Comparison of ENCODE assay signal across 8 mouse cellular contexts in the genomic region with DNA sequence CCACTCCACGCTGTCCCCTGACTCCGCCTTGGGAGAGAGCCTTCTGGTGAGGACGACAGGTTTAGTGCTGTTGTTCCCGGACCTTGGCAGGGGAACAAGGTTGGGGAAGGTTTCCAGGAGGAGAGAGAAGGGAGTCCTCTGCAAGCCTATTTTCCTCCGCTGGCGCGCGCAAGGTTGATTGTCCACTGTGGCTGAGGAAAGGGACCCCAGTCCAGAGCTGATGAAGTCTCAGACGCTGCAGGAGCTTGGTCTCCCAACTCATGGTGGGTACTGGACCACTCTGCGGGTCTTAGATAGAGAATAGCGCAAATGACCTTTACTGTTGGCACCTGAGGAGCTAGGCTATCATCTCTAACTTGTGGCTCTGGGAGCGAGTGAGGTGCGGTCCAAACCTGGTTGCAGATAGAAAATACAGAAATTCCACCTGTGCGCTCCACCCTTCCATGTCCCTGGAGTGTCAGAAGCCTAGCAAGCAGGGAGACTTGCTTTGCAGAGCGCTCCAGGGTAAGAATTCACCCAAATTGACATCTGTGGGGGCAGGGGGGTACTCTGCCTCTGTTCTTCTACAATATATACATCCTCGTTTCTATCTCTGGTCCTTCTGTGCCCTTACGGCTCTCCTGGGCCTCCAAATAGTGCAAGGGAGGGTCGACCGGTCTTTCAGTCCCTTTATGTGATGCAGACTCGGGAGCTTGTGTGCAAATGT. TPM values are rescaled to one million over a fixed set of nuclear protein-coding genes. Genes with fewer than 3 reads are reported as not detected.
DNase-seq lines count a peak whose midpoint lies in the region; ATAC-seq and TF ChIP-seq lines count a peak whose summit lies in the region.

No protein-coding gene starts in this region.

- peak overlapping the region; percentile 88 for H3K27ac ChIP-seq in heart, adult 2 months
- peak overlapping the region; percentile 46 for H3K27ac ChIP-seq in heart, embryonic 15.5 days
- H3K27ac ChIP-seq in liver, embryonic 13.5 days: no peak overlapping the region
- peak overlapping the region; percentile 44; the same call in 1 of the 2 replicates for H3K27ac ChIP-seq in stomach, embryonic 15.5 days

- peak; percentile 13; the same call in 1 of the 2 replicates for ATAC-seq in heart, embryonic 15.5 days (replicated peaks; ENCODE audit: insufficient number of reproducible peaks, insufficient read depth, low FRiP score, low read depth)
- no peak for ATAC-seq in liver, embryonic 13.5 days (ENCODE audit: low read depth)
- ATAC-seq in stomach, embryonic 15.5 days (ENCODE audit: insufficient read depth, low FRiP score, low read depth): no peak

- H3K79me2 ChIP-seq in heart, adult 2 months (replicated peaks; ENCODE audit: control insufficient read depth, insufficient read depth, low read length): no peaks in the 10 kb centered on the region

- H3K9ac ChIP-seq in heart, adult 2 months (ENCODE audit: low read depth, low read length): peak overlapping the region; percentile 60
- peak overlapping the region; percentile 63 for H3K9ac ChIP-seq in heart, embryonic 15.5 days
- no peak overlapping the region for H3K9ac ChIP-seq in liver, embryonic 13.5 days
- H3K9ac ChIP-seq in stomach, embryonic 15.5 days: peak overlapping the region; percentile 16; the same call in 1 of the 2 replicates

- peak overlapping the region; percentile 60 for H3K4me3 ChIP-seq in heart, adult 2 months
- H3K4me3 ChIP-seq in heart, embryonic 15.5 days: peak overlapping the region; percentile 64
- H3K4me3 ChIP-seq in liver, embryonic 13.5 days (replicated peaks): peak overlapping the region; percentile 44
- H3K4me3 ChIP-seq in stomach, embryonic 15.5 days (replicated peaks): peak overlapping the region; percentile 57

- intact Hi-C loops in heart, adult 2 months (cut with DNase I): loop anchor here (5.0 to 10.0 kb wide), 4 partner anchors 63 to 1005 kb away; no protein-coding TSS in a partner anchor

- no peaks in the 10 kb centered on the region for H3K27me3 ChIP-seq in heart, adult 2 months (ENCODE audit: control insufficient read depth, insufficient read depth, low read length)
- H3K27me3 ChIP-seq in heart, embryonic 15.5 days: peaks cover 8% of the 10 kb centered on the region; the same call in 1 of the 2 replicates
- H3K27me3 ChIP-seq in liver, embryonic 13.5 days: peaks cover 32% of the 10 kb centered on the region
- H3K27me3 ChIP-seq in stomach, embryonic 15.5 days (replicated peaks): peaks cover 14% of the 10 kb centered on the region

- no peaks in the 10 kb centered on the region for H3K4me1 ChIP-seq in heart, adult 2 months (ENCODE audit: control insufficient read depth, insufficient read depth, low read length)
- peaks cover 29% of the 10 kb centered on the region for H3K4me1 ChIP-seq in heart, embryonic 15.5 days (replicated peaks)
- 0 out of 2 replicates have a peak, but pooled peaks cover 3% of the 10 kb centered on the region for H3K4me1 ChIP-seq in liver, embryonic 13.5 days (replicated peaks)
- H3K4me1 ChIP-seq in stomach, embryonic 15.5 days: no peaks in the 10 kb centered on the region

- peak overlapping the region; percentile 76 for H3K4me2 ChIP-seq in heart, embryonic 15.5 days
- peak overlapping the region; percentile 59 for H3K4me2 ChIP-seq in liver, embryonic 13.5 days
- peak overlapping the region; percentile 90 for H3K4me2 ChIP-seq in stomach, embryonic 15.5 days

- TF ChIP-seq EP300 in heart, adult 2 months (IDR thresholded peaks at IDR 0.05; ENCODE audit: insufficient read depth, low read depth, low read length): no peak

- peak; percentile 36; the same call in 1 of the 2 replicates for TF ChIP-seq POLR2A in heart, adult 2 months (IDR thresholded peaks at IDR 0.05; ENCODE audit: insufficient read depth, low read depth, low read length)

- peak; percentile 47 for DNase-seq in heart, adult 2 months
- no peak for DNase-seq in heart, adult 8-10 months (ENCODE audit: low spot score)
- DNase-seq in embryo, embryonic 10.5 days (ENCODE audit: low spot score): peak; percentile 7
- DNase-seq in liver, embryonic 13.5 days: no peak
- DNase-seq in thymus, postnatal 36 days: no peak
- no peak for DNase-seq in cerebellum, adult 9-10 months

- H3K9me3 ChIP-seq in heart, embryonic 15.5 days (replicated peaks): no peaks in the 10 kb centered on the region
- no peaks in the 10 kb centered on the region for H3K9me3 ChIP-seq in liver, embryonic 13.5 days (replicated peaks)
- H3K9me3 ChIP-seq in stomach, embryonic 15.5 days: no peaks in the 10 kb centered on the region

- no peak for TF ChIP-seq CTCF in heart, adult 2 months (IDR thresholded peaks at IDR 0.05)

- no peaks in the 10 kb centered on the region for H3K36me3 ChIP-seq in heart, adult 2 months (ENCODE audit: control insufficient read depth, insufficient read depth, low read length)
- H3K36me3 ChIP-seq in heart, embryonic 15.5 days: no peaks in the 10 kb centered on the region
- H3K36me3 ChIP-seq in liver, embryonic 13.5 days: no peaks in the 10 kb centered on the region
- H3K36me3 ChIP-seq in stomach, embryonic 15.5 days: no peaks in the 10 kb centered on the region

- 31% methylated on average over 20 of the region's 20 CpGs for WGBS in heart, adult 2 months
- WGBS in heart, embryonic 15.5 days: 30% methylated on average over 20 of the region's 20 CpGs
- WGBS in liver, embryonic 13.5 days (ENCODE audit: insufficient replicate concordance): 24% methylated on average over 20 of the region's 20 CpGs
- WGBS in stomach, embryonic 15.5 days: 24% methylated on average over 20 of the region's 20 CpGs

RNA-seq across cellular contexts. Expression of a gene that starts 1.5 kb away (rescaled TPM):
- total RNA-seq in heart, adult 2 months (2021): 10 to 100 TPM; 67.4 to 83.6 TPM
- polyA plus RNA-seq in heart, adult 2 months (2012; rRNA removed): 26.1 and 52.0 TPM in 2 replicates
- 10 to 100 TPM; 74.3 to 94.1 (median 86.7) TPM for total RNA-seq in heart, adult 8-10 months (2022)
- 14.3 and 14.7 TPM in 2 replicates for polyA plus RNA-seq in heart, embryonic 15.5 days (2015; fragmentation: Nextera tagmentation; extraction: Ambion mirVana)
- 0.62 and 0.67 TPM in 2 replicates for polyA plus RNA-seq in liver, embryonic 13.5 days (2015; fragmentation: Nextera tagmentation; extraction: Ambion mirVana)
- polyA plus RNA-seq in stomach, embryonic 15.5 days (2015; fragmentation: Nextera tagmentation; extraction: Ambion mirVana): 20.8 and 20.9 TPM in 2 replicates

Comparison
In these comparisons a context has a peak if more than half of its experiments do, and no peak if none do; other contexts are left out.
1. DNase-seq: peak in heart, adult 2 months (2 of 2) and embryo, embryonic 10.5 days (single experiment); none in heart, adult 8-10 months (single experiment), liver, embryonic 13.5 days (single experiment), thymus, postnatal 36 days (0 of 2) and cerebellum, adult 9-10 months (single experiment).
2. Peak in every context shown above with its lines, with median percentiles within 50 percentile points of each other: H3K4me3 ChIP-seq and H3K4me2 ChIP-seq.